Mouse (Mus musculus): ENCODE data around the gene Gtf2ird1.

Gtf2ird1 gene

GRCm38 (mm10) chr5:134441105-134441504 is 15.4 kb downstream of the Gtf2ird1 start:
- DNase-seq: no peak

- peak; percentile 75 for DNase-seq
Measured at GRCm38 (mm10) chr5:134440098-134440497, 16.4 kb downstream of the Gtf2ird1 start.

- no peak for DNase-seq
Measured at GRCm38 (mm10) chr5:134439481-134439880, 17.0 kb downstream of the Gtf2ird1 start.

- no peak for DNase-seq
Measured at GRCm38 (mm10) chr5:134438676-134439425, 17.7 kb downstream of the Gtf2ird1 start.

GRCm38 (mm10) chr5:134437459-134437827 is 19.1 kb downstream of the Gtf2ird1 start:
- DNase-seq: peak; percentile 61

GRCm38 (mm10) chr5:134436782-134437458 is 19.6 kb downstream of the Gtf2ird1 start:
- no peak for DNase-seq

GRCm38 (mm10) chr5:134435836-134436331 is 20.6 kb downstream of the Gtf2ird1 start:
- DNase-seq: no peak

- peak; percentile 23 for DNase-seq
Measured at GRCm38 (mm10) chr5:134433137-134433536, 23.4 kb downstream of the Gtf2ird1 start.

GRCm38 (mm10) chr5:134430087-134430486 is 26.4 kb downstream of the Gtf2ird1 start:
- no peak for DNase-seq

GRCm38 (mm10) chr5:134427664-134428063 is 28.9 kb downstream of the Gtf2ird1 start:
- no peak for DNase-seq

- DNase-seq: no peak
Measured at GRCm38 (mm10) chr5:134425601-134426000, 30.9 kb downstream of the Gtf2ird1 start.

GRCm38 (mm10) chr5:134423930-134424329 is 32.6 kb downstream of the Gtf2ird1 start:
- DNase-seq: peak; percentile 50

- no peak for DNase-seq
Measured at GRCm38 (mm10) chr5:134423372-134423771, 33.1 kb downstream of the Gtf2ird1 start.

- no peak for DNase-seq
Measured at GRCm38 (mm10) chr5:134422265-134422925, 34.1 kb downstream of the Gtf2ird1 start.

- DNase-seq: peak; percentile 17
Measured at GRCm38 (mm10) chr5:134421061-134421460, 35.5 kb downstream of the Gtf2ird1 start.

GRCm38 (mm10) chr5:134419700-134420099 is 36.8 kb downstream of the Gtf2ird1 start:
- no peak for DNase-seq

- no peak for DNase-seq
Measured at GRCm38 (mm10) chr5:134418315-134419074, 38.0 kb downstream of the Gtf2ird1 start.

GRCm38 (mm10) chr5:134412341-134412740 is 44.2 kb downstream of the Gtf2ird1 start:
- DNase-seq: no peak

- DNase-seq: no peak
Measured at GRCm38 (mm10) chr5:134410307-134410836, 46.1 kb downstream of the Gtf2ird1 start.

- DNase-seq: no peak
Measured at GRCm38 (mm10) chr5:134409606-134410306, 46.8 kb downstream of the Gtf2ird1 start.

- DNase-seq: no peak
Measured at GRCm38 (mm10) chr5:134408119-134408518, 48.4 kb downstream of the Gtf2ird1 start.

- DNase-seq: no peak
Measured at GRCm38 (mm10) chr5:134401841-134402240, 54.7 kb downstream of the Gtf2ird1 start.
